Mouse (Mus musculus): ENCODE measurements around the gene Nbas.

Gene Nbas

DNA sequence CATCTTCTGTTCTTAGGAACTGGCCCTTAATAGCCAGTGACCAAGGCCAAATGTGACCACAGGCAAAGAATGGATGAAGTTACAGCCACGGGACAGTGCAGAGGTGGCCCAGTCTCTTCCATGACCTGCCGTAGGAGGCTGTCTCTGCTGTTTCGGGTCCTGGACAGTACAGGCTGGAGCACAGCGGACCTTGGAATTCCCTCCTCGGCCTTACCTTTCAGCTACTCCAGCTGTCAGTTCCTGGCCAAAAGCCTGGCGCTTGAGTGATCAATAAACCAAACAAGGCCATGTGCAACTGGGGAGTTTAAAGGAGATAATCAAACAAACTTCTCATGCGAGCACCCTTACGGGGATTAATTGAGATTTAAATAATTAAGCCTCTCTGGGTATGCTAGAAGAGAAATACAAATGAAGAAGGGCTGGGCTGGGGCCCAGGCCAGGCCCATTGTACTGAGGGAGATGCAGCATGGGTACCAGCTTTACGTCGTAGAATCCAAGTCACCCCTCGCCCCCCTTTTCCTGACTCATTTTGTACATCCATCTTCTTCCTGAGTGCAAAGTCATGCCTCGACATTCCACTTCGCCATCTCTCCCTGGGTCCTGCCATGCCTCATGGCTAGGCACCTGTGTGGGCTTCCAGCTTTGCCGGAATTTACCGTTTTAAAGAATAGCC lies 353.4 kb downstream of the Nbas start:
- no peak for DNase-seq (ENCODE audit: low spot score in 2 of 2)

DNA sequence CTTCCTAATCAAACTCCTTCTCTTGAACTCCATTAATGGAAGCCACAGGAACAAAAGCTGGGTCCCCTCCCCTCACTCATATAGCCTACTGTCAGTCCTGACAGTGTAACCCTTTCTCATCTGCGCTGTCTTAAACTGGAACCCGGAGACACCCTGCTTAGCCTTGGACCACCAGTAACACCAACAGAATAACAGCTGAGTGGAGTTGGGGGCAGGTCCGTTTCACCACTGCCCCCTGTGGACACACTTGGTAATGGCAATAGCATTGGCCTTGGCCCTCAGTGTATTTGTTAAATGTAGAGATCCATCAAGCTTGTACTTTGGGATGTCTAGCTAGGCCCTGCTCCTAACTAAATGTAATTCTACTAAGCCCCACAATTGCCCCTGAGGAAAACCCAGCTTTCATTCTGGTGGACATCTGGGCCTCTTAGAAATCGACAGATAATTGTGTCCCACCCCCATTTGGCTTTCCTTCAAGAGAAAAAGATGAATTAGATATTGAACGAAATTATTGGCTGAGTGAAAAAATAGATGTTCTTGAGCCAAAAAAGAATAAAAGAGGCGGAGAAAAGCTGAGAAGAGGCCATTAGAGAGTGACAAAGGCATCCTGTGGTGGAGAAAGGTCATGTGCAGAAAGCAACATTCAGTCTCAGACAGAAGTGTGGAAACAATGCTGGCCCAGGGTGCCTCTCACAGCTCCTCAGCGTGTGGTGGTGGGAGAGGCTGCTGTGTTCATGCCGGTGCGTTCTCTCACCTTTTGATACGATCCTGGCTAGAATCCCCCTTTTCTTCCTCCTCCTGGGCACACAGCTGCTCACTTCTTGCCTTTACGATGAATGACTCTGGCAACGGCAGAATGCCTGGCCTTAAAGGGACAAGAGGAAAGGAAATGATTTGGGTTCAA lies 358.1 kb downstream of the Nbas start:
- DNase-seq (ENCODE audit: low spot score in 2 of 2), result peak in 1 of 2 experiments; percentile 16

All from spleen, postnatal 10 days (tissue).